Mouse (Mus musculus) layer of hippocampus, adult 18-20 months (tissue): ENCODE results near the gene Pappa. TPM values are rescaled to one million over a fixed set of nuclear protein-coding genes. Genes with fewer than 3 reads are reported as not detected.
A peak's percentile ranks its signal among the peaks of the same experiment; 100 is the strongest.

Experiments
- DNase-seq, 2 experiments: peaks; one replicate each; pipeline ENCODE4 v3.0.0; 2022; ENCODE audit warnings: low spot score in 2 of 2
- total RNA-seq, 2 experiments: library from RNA; stranded (reverse); gene quantifications; 2 replicates each; pipeline ENCODE4 v1.2.3; 2021

The Pappa gene
- total RNA-seq, 2 experiments from 2014 or later: 1.3 to 1.4 TPM

- DNase-seq: no peak
Observed at GRCm38 (mm10) chr4:65163698-65164097, 39.7 kb downstream of the Pappa start.

- DNase-seq: no peak
Observed at GRCm38 (mm10) chr4:65166288-65166835, 42.4 kb downstream of the Pappa start.

DNA sequence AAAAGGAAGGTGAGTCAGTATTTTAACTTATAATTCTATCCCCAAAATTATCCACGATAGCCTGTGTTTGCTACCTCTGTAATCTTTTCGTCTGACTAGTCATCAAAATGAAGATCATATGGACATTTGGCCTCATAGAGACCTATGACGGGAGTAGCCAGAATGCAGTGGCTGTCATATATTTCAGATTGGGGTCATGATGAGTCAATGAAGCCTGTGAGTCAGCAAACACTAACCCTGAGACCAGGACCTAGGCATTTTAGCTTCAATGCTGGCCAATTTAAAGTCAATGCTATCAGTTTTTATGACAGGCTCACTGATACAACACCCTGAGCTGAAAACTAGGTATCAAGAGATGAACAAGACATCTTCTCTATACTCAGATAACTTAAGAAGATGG is 50.5 kb downstream of the Pappa start:
- no peak for DNase-seq

DNA sequence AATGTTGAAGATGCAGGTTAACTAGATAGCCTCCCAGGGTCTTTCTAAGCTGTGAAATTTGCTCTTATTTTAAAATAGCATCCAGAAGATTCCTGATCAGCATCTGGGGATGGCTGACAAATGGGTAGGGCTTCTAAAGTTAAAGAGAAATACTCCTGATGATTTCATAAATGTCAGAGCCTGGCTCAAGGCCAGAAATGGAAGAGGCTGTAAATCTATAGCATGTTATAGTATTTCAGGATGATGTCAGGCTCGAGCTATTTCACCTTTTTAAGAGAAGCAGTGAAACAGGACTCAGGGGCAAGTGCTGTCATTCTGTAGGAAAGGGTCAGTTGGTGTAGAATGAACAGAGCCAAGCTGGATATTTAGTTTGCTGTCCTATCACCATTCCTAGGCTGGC is 54.2 kb downstream of the Pappa start:
- no peak for DNase-seq

GRCm38 (mm10) chr4:65187236-65187635 is 63.3 kb downstream of the Pappa start:
- no peak for DNase-seq

DNA sequence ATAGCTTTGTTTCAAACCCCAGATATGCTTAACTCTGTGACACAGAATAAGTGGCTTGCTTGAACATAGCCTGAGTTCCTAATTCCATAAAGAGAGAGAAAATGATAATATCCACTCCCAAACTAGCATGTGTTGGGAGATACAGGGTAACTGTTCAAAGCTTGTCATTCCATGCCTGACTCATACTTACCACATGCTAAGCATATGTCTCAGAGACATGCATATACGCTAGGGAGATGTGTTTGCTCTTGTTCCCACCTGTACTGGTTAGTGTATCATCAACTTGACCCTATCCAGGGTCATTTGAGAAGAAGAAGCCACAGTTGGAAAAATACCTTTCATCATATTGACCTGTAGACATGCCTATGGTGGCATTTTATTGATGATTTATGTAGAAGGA is 63.7 kb downstream of the Pappa start:
- no peak for DNase-seq

DNA sequence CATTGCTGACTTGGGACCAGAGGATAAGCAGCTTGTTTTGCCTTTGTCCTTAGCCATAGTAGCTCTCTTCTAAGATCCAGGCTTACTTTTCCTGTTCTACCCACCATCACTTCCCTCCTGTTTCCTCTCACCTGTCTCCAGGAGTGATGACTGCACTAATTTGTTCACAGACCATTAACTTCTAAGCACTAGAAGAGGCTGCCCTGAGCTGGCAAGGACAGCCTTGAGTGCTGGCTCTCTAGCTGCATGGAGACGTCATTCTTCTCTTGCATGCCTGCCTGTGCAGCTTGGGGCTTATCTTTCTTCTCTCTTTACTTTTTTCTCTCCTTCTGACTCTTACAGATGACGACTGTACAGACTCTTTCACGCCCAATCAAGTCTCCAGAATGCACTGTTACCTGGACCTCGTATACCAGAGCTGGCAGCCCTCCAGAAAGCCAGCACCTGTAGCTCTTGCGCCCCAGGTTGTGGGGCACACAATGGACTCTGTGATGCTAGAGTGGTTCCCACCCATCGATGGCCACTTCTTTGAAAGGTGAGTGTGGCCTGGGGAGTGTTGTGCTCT is 65.0 kb downstream of the Pappa start:
- no peak for DNase-seq

DNA sequence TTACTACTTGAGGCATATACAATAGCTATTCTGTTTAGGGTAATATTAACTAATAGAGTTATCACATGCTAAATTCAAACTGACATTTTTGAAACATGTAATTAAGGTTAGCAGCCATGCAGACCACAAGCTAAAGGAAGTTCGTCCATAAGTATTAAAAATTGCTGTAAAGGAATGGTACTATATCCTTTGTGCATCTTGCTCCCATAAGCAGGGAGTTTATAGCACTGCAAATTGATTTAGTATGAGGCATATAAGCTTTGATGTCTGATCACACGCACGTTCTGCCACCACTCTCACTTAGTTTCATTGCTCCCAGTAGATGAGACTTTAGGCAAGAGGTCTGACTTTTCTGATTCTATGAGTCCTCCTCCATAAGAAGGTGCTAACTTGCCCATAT is 68.8 kb downstream of the Pappa start:
- DNase-seq: no peak

GRCm38 (mm10) chr4:65195971-65196370 is 72.0 kb downstream of the Pappa start:
- no peak for DNase-seq

DNA sequence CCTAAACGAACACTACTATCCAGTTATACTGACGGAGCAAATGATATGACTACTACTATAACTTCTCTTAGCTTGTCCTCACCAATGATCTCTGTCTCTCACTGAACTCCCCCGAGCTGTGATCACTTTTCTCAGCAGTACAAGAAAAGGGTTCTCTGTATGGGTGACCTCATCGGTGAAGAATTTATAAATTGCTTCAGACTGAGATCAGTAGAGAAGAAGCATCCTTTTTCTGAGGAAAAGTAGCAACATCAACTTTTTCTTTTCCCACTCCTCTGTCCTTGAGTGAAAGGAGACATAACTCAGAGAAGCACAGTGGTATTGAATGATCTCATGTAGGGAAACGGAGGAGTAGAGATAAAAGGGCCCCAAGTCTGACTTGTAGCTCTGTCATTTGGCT is 79.7 kb downstream of the Pappa start:
- DNase-seq: no peak

- DNase-seq: no peak
Observed at GRCm38 (mm10) chr4:65205446-65205845, 81.5 kb downstream of the Pappa start.

DNA sequence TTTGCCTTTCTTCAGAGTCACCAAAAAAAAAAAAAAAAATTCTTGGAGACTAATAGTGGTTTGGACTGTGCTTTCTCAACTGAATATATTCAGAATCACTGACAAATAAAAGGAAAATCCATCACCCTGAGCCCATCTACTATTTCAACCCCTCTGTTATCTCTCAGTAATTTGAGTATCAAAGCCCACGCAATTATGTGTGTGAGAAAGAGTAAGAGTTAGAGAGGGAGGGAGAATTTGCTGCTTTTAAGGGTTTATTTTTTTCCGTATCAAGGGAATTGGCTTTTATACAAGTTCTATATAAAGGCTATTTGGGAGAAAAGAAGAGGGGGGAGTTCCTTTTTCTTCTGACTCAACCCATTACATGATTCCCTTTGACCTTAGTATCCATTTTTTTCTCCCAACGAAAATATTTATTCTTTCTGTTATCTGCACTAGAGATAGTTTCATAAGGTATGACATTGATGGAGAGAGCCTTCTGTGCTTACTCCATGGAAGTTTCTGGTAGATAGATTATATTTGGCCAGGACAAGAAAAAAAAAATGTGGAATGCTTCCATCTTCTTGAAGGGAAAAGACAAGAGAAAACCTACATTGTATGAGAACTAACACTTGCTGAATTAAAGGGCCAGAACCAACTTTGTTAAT is 85.5 kb downstream of the Pappa start:
- DNase-seq: no peak

GRCm38 (mm10) chr4:65216682-65217081 is 92.7 kb downstream of the Pappa start:
- DNase-seq: no peak

DNA sequence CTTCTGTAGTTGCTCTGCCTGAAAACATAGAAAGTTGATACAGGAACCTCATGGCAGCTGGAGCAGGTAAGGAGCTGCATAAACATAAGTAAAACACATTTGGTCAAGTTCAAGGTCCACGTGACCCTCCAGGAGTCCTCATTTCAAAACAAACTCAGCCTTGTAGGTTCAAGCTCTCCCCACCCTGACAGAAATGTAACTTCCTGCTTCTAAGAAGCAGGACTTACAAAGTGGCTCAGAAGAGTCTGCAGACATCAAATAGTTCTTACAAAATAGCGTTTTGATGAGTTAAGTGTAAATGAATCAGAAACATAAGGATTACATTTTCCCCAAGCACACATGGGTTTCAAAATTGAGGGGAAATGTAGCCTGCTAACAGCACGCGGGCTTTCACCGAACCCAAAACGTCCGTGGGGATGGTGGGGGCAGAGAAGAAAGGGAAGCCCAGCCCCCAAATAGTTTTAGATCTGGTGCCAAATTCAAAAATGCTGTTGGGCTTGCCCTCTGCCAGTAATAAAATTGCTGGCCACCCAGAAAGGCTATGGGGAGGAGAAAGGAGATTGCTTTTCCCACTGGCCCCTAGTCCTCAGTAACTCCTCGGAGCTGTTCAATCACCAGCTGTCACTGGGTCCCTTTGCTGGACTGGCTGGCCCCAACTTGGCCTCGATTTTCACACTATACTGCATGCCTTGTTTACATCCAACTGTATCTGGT is 93.8 kb downstream of the Pappa start:
- DNase-seq: no peak

GRCm38 (mm10) chr4:65223901-65224300 is 99.9 kb downstream of the Pappa start:
- peak; percentile 6 to 18 for DNase-seq

DNA sequence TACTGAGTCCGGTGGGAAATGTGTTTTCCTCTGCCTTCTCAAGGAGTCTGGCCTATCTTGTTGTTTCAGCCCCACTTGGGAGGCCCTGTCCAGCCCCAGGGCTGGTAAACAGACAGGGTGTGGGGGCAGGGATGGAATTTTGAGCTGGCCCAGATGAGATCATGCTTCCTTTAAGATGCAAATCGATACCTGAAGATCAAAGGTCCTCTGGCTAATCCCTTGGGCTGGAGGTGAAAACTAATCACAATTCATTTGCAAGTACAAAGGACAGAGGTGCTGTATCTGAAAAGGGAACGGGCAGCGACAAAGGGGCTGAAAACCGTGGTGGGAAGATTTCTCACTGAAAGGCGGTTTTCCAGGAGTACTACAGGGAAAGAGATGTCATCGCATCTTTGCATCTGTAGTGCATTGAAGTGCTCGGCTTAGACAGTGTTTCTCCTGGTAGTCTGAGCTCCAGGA is 114.6 kb downstream of the Pappa start:
- DNase-seq: no peak

GRCm38 (mm10) chr4:65242434-65242931 is 118.5 kb downstream of the Pappa start:
- DNase-seq: peak; percentile 3 to 19

GRCm38 (mm10) chr4:65243245-65243644 is 119.3 kb downstream of the Pappa start:
- DNase-seq: no peak

DNA sequence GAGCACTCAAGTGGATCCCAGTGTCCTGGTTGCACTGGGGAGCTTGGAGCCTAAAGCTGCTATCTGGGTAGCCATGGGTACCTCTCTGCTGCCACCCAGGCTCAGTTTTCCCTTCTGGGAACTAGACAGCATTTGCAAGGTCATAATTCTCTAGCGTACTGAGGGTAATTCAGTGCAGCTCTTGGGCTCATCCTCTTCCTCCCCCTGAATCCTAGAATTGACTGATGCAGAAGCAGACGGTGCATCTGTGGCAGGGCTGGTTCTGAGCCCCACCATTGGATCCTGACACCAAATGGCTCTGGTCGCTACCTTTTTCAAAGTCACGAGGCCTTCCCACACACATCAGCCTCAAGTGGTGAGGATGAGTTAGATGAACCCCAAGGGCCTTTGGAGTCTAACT is 121.0 kb downstream of the Pappa start:
- no peak for DNase-seq

DNA sequence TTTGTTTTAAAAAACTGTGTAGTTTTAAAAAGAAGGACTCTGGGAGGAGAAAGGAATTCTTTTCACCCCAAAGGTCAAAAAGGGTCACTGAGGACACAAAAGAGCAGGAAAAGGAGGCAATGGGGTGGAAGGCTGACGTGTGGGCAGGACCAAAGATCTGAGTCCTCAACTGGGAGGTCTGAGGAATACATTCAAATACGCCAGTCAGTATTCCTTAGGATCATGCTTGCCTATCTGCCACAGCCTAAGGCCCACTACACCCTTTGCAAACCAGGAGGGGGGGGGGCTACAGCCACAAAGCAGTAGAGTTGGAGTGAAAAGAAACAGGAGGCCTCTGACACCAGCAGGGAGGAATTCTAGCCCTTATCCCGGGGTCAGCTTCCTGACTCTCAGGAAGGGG is 121.5 kb downstream of the Pappa start:
- DNase-seq: no peak

DNA sequence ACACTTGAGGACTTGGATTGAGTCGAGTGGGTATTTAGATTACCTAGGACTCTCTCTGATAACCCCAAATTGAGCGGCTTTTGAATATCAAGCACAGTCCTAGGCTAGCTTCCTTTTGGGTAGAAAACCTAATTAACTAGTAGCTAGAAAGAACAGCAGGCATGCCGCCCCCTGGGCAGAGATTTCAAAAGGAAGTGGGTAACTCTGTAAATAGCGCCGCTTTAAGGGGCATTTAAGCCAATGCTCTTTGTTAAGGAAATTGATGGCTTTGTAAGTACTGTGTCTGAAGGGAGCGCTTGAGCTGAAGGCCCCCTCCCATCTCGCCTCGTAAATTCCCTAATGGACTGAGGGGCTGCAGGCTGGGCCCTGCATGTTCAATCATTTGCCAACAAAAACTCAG is 128.2 kb downstream of the Pappa start:
- DNase-seq: no peak

DNA sequence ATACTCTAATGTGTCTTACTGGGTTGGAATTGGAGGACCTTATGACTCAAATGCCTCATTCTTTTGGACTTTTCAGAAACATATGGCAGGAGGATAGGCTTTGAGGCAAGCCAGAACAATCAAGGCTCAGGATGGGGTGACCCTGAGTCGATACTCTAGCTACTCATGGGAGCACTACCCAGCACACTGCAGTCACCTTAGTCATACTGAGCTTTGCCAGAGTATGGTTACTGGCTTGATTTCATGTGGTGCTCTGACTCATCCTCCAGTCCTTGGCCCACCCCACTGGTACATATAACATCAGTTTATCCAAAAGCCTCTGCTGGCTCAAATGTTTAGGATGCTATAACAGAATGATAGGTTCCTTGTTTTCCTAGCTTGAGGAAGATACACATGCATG is 130.1 kb downstream of the Pappa start:
- no peak for DNase-seq
